Mouse (Mus musculus): ENCODE data around the gene Krt76.

- TF ChIP-seq POLR2A (IDR thresholded peaks at IDR 0.05; ENCODE audit: low read depth, low read length), result no peak
- no peak for TF ChIP-seq CTCF (IDR thresholded peaks at IDR 0.05; ENCODE audit: borderline replicate concordance, insufficient read depth, low read length)
These were observed 46.7 kb downstream of the Krt76 start for GRCm38 (mm10) chr15:101845971-101846403.
